Mouse (Mus musculus) heart, adult 2 months (tissue): ENCODE data around the gene Tspan11.

ENCODE experiments used
- CTCF ChIP-seq: fragments of 200-600 bp; IDR thresholded peaks from 2 replicates; pipeline ENCODE4 v1.8.1; 2022; ENCODE audit warnings: antibody characterized with exemption, mild to moderate bottlenecking, moderate library complexity
- EP300 ChIP-seq: fragments of 200-500 bp; IDR thresholded peaks from 2 replicates; pipeline ENCODE4 v1.6.1; 2011; ENCODE audit warnings: low read depth, low read length, control low read depth; ENCODE audit not compliant: insufficient read depth
- POLR2A ChIP-seq: fragments of 200-500 bp; IDR thresholded peaks from 2 replicates; pipeline ENCODE4 v1.6.1; 2011; ENCODE audit warnings: mild to moderate bottlenecking, low read depth, low read length, control low read depth; ENCODE audit not compliant: insufficient read depth

- TF ChIP-seq CTCF (no peak), EP300 (no peak), POLR2A (no peak)
Measured at GRCm38 (mm10) chr6:127971931-127972330, 84.5 kb downstream of the Tspan11 start.
